In genomic region chr5:36258387-36259181, GRCm38 (mm10) we compare ENCODE assay signal across 17 mouse cellular contexts. TPM values are rescaled to one million over a fixed set of nuclear protein-coding genes. Genes with fewer than 3 reads are reported as not detected.
DNase-seq lines count a peak whose midpoint lies in the region; ATAC-seq lines count a peak whose summit lies in the region.
"Had no signal": no experiment of that assay in that cellular context is flagged by ENCODE, and none has a peak within 500 bp of the region (broad histone marks: within the 10 kb centered on the region; RNA-seq: fewer than 3 reads in every experiment).

No protein-coding gene starts in this region.

- no peak for ATAC-seq in hindbrain, embryonic 14.5 days (ENCODE audit: low FRiP score)
- ATAC-seq in hindbrain, embryonic 12.5 days (ENCODE audit: low FRiP score) = no peak
- no peak for ATAC-seq in heart, embryonic 12.5 days (ENCODE audit: insufficient number of reproducible peaks, low FRiP score)
- ATAC-seq: liver, embryonic 12.5 days had no signal

- no peak overlapping the region for H3K4me3 ChIP-seq in hindbrain, embryonic 14.5 days (replicated peaks; ENCODE audit: low read length)
- H3K4me3 ChIP-seq in hindbrain, embryonic 12.5 days = no peak overlapping the region
- no peak overlapping the region for H3K4me3 ChIP-seq in heart, embryonic 12.5 days
- H3K4me3 ChIP-seq: embryonic facial prominence, embryonic 15.5 days; heart, embryonic 13.5 days; liver, embryonic 12.5 days; myocyte had no signal

- DNase-seq in hindbrain, embryonic 14.5 days (ENCODE audit: low spot score) = no peak
- DNase-seq in right cerebral cortex, postnatal 4 days = peak; percentile 34
- DNase-seq in right cerebral cortex, postnatal 14 days = no peak
- DNase-seq in layer of hippocampus, adult 9-11 months = peak; percentile 38
- DNase-seq in heart, adult 11 months = no peak
- DNase-seq: adrenal gland, adult 2 months; cerebellum, adult 18-20 months; kidney, adult 11 months; kidney, postnatal 14 days; thymus, adult 18-20 months had no signal

- no peaks in the 10 kb centered on the region for H3K27me3 ChIP-seq in hindbrain, embryonic 14.5 days (ENCODE audit: control insufficient read depth, insufficient read depth, low read length)
- H3K27me3 ChIP-seq in hindbrain, embryonic 12.5 days = no peaks in the 10 kb centered on the region
- no peaks in the 10 kb centered on the region for H3K27me3 ChIP-seq in heart, embryonic 12.5 days (replicated peaks)
- H3K27me3 ChIP-seq: embryonic facial prominence, embryonic 15.5 days; heart, embryonic 13.5 days; liver, embryonic 12.5 days had no signal

- H3K36me3 ChIP-seq in hindbrain, embryonic 14.5 days (replicated peaks; ENCODE audit: control insufficient read depth, insufficient read depth) = no peaks in the 10 kb centered on the region
- no peaks in the 10 kb centered on the region for H3K36me3 ChIP-seq in hindbrain, embryonic 12.5 days
- H3K36me3 ChIP-seq in heart, embryonic 12.5 days = no peaks in the 10 kb centered on the region
- H3K36me3 ChIP-seq: embryonic facial prominence, embryonic 15.5 days; heart, embryonic 13.5 days; liver, embryonic 12.5 days had no signal

- WGBS in hindbrain, embryonic 14.5 days = 81% methylated on average over 12 of the region's 12 CpGs
- WGBS in hindbrain, embryonic 12.5 days = 88% methylated on average over 12 of the region's 12 CpGs
- WGBS in heart, embryonic 12.5 days = 80% methylated on average over 12 of the region's 12 CpGs

- H3K4me2 ChIP-seq in hindbrain, embryonic 14.5 days (replicated peaks) = no peak overlapping the region
- no peak overlapping the region for H3K4me2 ChIP-seq in hindbrain, embryonic 12.5 days (replicated peaks)
- H3K4me2 ChIP-seq in heart, embryonic 12.5 days = no peak overlapping the region
- H3K4me2 ChIP-seq: embryonic facial prominence, embryonic 15.5 days; heart, embryonic 13.5 days; liver, embryonic 12.5 days had no signal

- H3K9me3 ChIP-seq in hindbrain, embryonic 14.5 days (ENCODE audit: control insufficient read depth, low read length) = no peaks in the 10 kb centered on the region
- H3K9me3 ChIP-seq in hindbrain, embryonic 12.5 days (replicated peaks) = no peaks in the 10 kb centered on the region
- no peaks in the 10 kb centered on the region for H3K9me3 ChIP-seq in heart, embryonic 12.5 days (replicated peaks)
- H3K9me3 ChIP-seq: embryonic facial prominence, embryonic 15.5 days; heart, embryonic 13.5 days; liver, embryonic 12.5 days had no signal

- peak overlapping the region; percentile 32; the same call in 1 of the 2 replicates for H3K27ac ChIP-seq in hindbrain, embryonic 14.5 days
- H3K27ac ChIP-seq in hindbrain, embryonic 12.5 days = no peak overlapping the region
- no peak overlapping the region for H3K27ac ChIP-seq in heart, embryonic 12.5 days (ENCODE audit: poor library complexity, severe bottlenecking)
- H3K27ac ChIP-seq: embryonic facial prominence, embryonic 15.5 days; heart, embryonic 13.5 days; liver, embryonic 12.5 days had no signal

- H3K4me1 ChIP-seq in hindbrain, embryonic 14.5 days (replicated peaks; ENCODE audit: control insufficient read depth, insufficient read depth, low read length) = peaks cover 36% of the 10 kb centered on the region
- H3K4me1 ChIP-seq in hindbrain, embryonic 12.5 days = peaks cover 30% of the 10 kb centered on the region
- peaks cover 12% of the 10 kb centered on the region for H3K4me1 ChIP-seq in heart, embryonic 12.5 days (replicated peaks)
- H3K4me1 ChIP-seq: liver, embryonic 12.5 days had no signal

- no peak overlapping the region for H3K9ac ChIP-seq in hindbrain, embryonic 14.5 days
- no peak overlapping the region for H3K9ac ChIP-seq in hindbrain, embryonic 12.5 days
- H3K9ac ChIP-seq in heart, embryonic 12.5 days = no peak overlapping the region
- H3K9ac ChIP-seq: embryonic facial prominence, embryonic 15.5 days; heart, embryonic 13.5 days; liver, embryonic 12.5 days had no signal

RNA-seq across cellular contexts. Expression of gene Psapl1, which starts 54.8 kb away (rescaled TPM):
- polyA plus RNA-seq in hindbrain, embryonic 14.5 days (2014; fragmentation: Nextera tagmentation; extraction: Ambion mirVana) = 0.13 and 0.17 TPM in 2 replicates
- polyA plus RNA-seq in hindbrain, embryonic 12.5 days (2016; fragmentation: Nextera tagmentation; extraction: Ambion mirVana) = 0.08 TPM in 1 of 2 replicates, not detected in the other
- 0.12 TPM in 1 of 2 replicates, not detected in the other for polyA plus RNA-seq in heart, embryonic 12.5 days (2016; fragmentation: Nextera tagmentation; extraction: Ambion mirVana)
- polyA plus RNA-seq: adrenal gland, adult 2 months; frontal cortex, adult 2 months; liver, embryonic 12.5 days had no signal

Comparison
In these comparisons a context has a peak if more than half of its experiments do, and no peak if none do; other contexts are left out.
1. DNase-seq: peak in right cerebral cortex, postnatal 4 days (single experiment) and layer of hippocampus, adult 9-11 months (single experiment); none in hindbrain, embryonic 14.5 days (single experiment), right cerebral cortex, postnatal 14 days (single experiment) and heart, adult 11 months (single experiment).